In genomic region chr5:114545076-114545475, GRCm38 (mm10) we compare ENCODE assay signal across 26 mouse cellular contexts. TPM values are rescaled to one million over a fixed set of nuclear protein-coding genes. Genes with fewer than 3 reads are reported as not detected.
DNase-seq lines count a peak whose midpoint lies in the region; ATAC-seq and TF ChIP-seq lines count a peak whose summit lies in the region.
"Had no signal": no experiment of that assay in that cellular context is flagged by ENCODE, and none has a peak within 500 bp of the region (broad histone marks: within the 10 kb centered on the region; RNA-seq: fewer than 3 reads in every experiment).

No protein-coding gene starts in this region.

- no peak overlapping the region for H3K4me2 ChIP-seq in embryonic facial prominence, embryonic 14.5 days (ENCODE audit: low read depth, low read length)
- no peak overlapping the region for H3K4me2 ChIP-seq in kidney, embryonic 15.5 days
- H3K4me2 ChIP-seq in lung, postnatal 0 days (replicated peaks; ENCODE audit: low read depth, low read length), result no peak overlapping the region
- no peak overlapping the region for H3K4me2 ChIP-seq in stomach, embryonic 16.5 days (ENCODE audit: low read depth, low read length)
- H3K4me2 ChIP-seq: embryonic facial prominence, embryonic 15.5 days; forebrain, embryonic 12.5 days; liver, embryonic 12.5 days; midbrain, embryonic 11.5 days; neural tube, embryonic 12.5 days had no signal

- peaks cover 4% of the 10 kb centered on the region; the same call in 1 of the 2 replicates for H3K9me3 ChIP-seq in embryonic facial prominence, embryonic 14.5 days (ENCODE audit: control insufficient read depth, low read length)
- H3K9me3 ChIP-seq in embryonic facial prominence, embryonic 10.5 days, result peaks cover 3% of the 10 kb centered on the region; the same call in 1 of the 2 replicates
- no peaks in the 10 kb centered on the region for H3K9me3 ChIP-seq in kidney, embryonic 15.5 days (replicated peaks)
- H3K9me3 ChIP-seq in lung, postnatal 0 days (ENCODE audit: low read length), result no peaks in the 10 kb centered on the region
- no peaks in the 10 kb centered on the region; the same call in 1 of the 2 replicates for H3K9me3 ChIP-seq in stomach, embryonic 16.5 days (replicated peaks; ENCODE audit: control insufficient read depth, low read length)
- H3K9me3 ChIP-seq: embryonic facial prominence, embryonic 15.5 days; forebrain, embryonic 12.5 days had no signal

- no peak for ATAC-seq in embryonic facial prominence, embryonic 14.5 days (ENCODE audit: low read depth)
- no peak for ATAC-seq in kidney, embryonic 15.5 days (replicated peaks; ENCODE audit: low FRiP score)
- no peak for ATAC-seq in lung, postnatal 0 days
- ATAC-seq in stomach, embryonic 16.5 days (ENCODE audit: insufficient read depth, low FRiP score), result no peak
- ATAC-seq: hindbrain, embryonic 16.5 days; liver, embryonic 12.5 days; liver, postnatal 0 days; midbrain, embryonic 16.5 days had no signal

- no peak overlapping the region for H3K4me3 ChIP-seq in embryonic facial prominence, embryonic 14.5 days (ENCODE audit: low read depth, low read length)
- H3K4me3 ChIP-seq in embryonic facial prominence, embryonic 10.5 days, result no peak overlapping the region
- H3K4me3 ChIP-seq in kidney, embryonic 15.5 days (replicated peaks), result no peak overlapping the region
- no peak overlapping the region for H3K4me3 ChIP-seq in lung, postnatal 0 days (ENCODE audit: low read depth, low read length)
- H3K4me3 ChIP-seq in stomach, embryonic 16.5 days (replicated peaks; ENCODE audit: low read length), result no peak overlapping the region
- H3K4me3 ChIP-seq: embryonic facial prominence, embryonic 15.5 days; forebrain, embryonic 12.5 days; liver, embryonic 12.5 days; neural tube, embryonic 12.5 days had no signal

- H3K9ac ChIP-seq in embryonic facial prominence, embryonic 14.5 days (ENCODE audit: low read depth, low read length), result no peak overlapping the region
- no peak overlapping the region for H3K9ac ChIP-seq in kidney, embryonic 15.5 days
- H3K9ac ChIP-seq in lung, postnatal 0 days (replicated peaks; ENCODE audit: low read depth), result no peak overlapping the region
- H3K9ac ChIP-seq in stomach, embryonic 16.5 days (ENCODE audit: low read length), result no peak overlapping the region
- H3K9ac ChIP-seq: embryonic facial prominence, embryonic 15.5 days; forebrain, embryonic 12.5 days; liver, embryonic 12.5 days; liver, postnatal 0 days; neural tube, embryonic 12.5 days had no signal

- WGBS in embryonic facial prominence, embryonic 14.5 days, result 52% methylated on average over 9 of the region's 9 CpGs
- 86% methylated on average over 9 of the region's 9 CpGs for WGBS in embryonic facial prominence, embryonic 10.5 days
- 63% methylated on average over 9 of the region's 9 CpGs for WGBS in kidney, embryonic 15.5 days
- 56% methylated on average over 9 of the region's 9 CpGs for WGBS in lung, postnatal 0 days
- WGBS in stomach, embryonic 16.5 days, result 46% methylated on average over 9 of the region's 9 CpGs

- H3K36me3 ChIP-seq in embryonic facial prominence, embryonic 14.5 days (ENCODE audit: control insufficient read depth, insufficient read depth, low read length), result no peaks in the 10 kb centered on the region
- H3K36me3 ChIP-seq in embryonic facial prominence, embryonic 10.5 days (replicated peaks), result no peaks in the 10 kb centered on the region
- H3K36me3 ChIP-seq in kidney, embryonic 15.5 days, result no peaks in the 10 kb centered on the region
- H3K36me3 ChIP-seq in lung, postnatal 0 days (ENCODE audit: insufficient read depth, low read length), result no peaks in the 10 kb centered on the region
- H3K36me3 ChIP-seq in stomach, embryonic 16.5 days (ENCODE audit: control insufficient read depth, insufficient read depth, low read length), result no peaks in the 10 kb centered on the region
- H3K36me3 ChIP-seq: embryonic facial prominence, embryonic 15.5 days; forebrain, embryonic 12.5 days; liver, embryonic 12.5 days; neural tube, embryonic 12.5 days had no signal

- no peak for TF ChIP-seq CTCF in lung, postnatal 0 days (IDR thresholded peaks at IDR 0.05)

- no peaks in the 10 kb centered on the region for H3K27me3 ChIP-seq in embryonic facial prominence, embryonic 14.5 days (replicated peaks; ENCODE audit: control insufficient read depth, insufficient read depth, low read length)
- peaks cover 16% of the 10 kb centered on the region; the same call in 1 of the 2 replicates for H3K27me3 ChIP-seq in embryonic facial prominence, embryonic 10.5 days (replicated peaks; ENCODE audit: low read depth, poor library complexity, severe bottlenecking)
- H3K27me3 ChIP-seq in kidney, embryonic 15.5 days, result peaks cover 4% of the 10 kb centered on the region; the same call in 1 of the 2 replicates
- no peaks in the 10 kb centered on the region for H3K27me3 ChIP-seq in lung, postnatal 0 days (replicated peaks; ENCODE audit: insufficient read depth, low read length)
- H3K27me3 ChIP-seq in stomach, embryonic 16.5 days (ENCODE audit: control insufficient read depth, insufficient read depth, low read length), result no peaks in the 10 kb centered on the region
- H3K27me3 ChIP-seq: embryonic facial prominence, embryonic 15.5 days; neural tube, embryonic 12.5 days had no signal

- DNase-seq in embryonic facial prominence, embryonic 14.5 days (ENCODE audit: low spot score), result peak; percentile 66
- DNase-seq in embryonic facial prominence, embryonic 10.5 days (ENCODE audit: low spot score), result no peak
- no peak for DNase-seq in kidney, postnatal 14 days
- DNase-seq in lung, postnatal 0 days (ENCODE audit: low spot score), result peak; percentile 29
- DNase-seq in lung, adult 18-20 months, result no peak
- no peak for DNase-seq in adrenal gland, postnatal 14 days
- DNase-seq: adrenal gland, adult 8-10 months; cerebellum, adult 11-12 months; cerebellum, adult 9-11 months; gastrocnemius, postnatal 14 days; heart, postnatal 14 days; kidney, adult 11 months; layer of hippocampus, postnatal 36 days; left cerebral cortex, postnatal 4 days; liver, postnatal 0 days; right cerebral cortex, postnatal 4 days had no signal

- 0 out of 2 replicates have a peak, but pooled peaks cover 2% of the 10 kb centered on the region for H3K4me1 ChIP-seq in embryonic facial prominence, embryonic 14.5 days (ENCODE audit: control insufficient read depth, insufficient read depth, low read length)
- peaks cover 15% of the 10 kb centered on the region for H3K4me1 ChIP-seq in embryonic facial prominence, embryonic 10.5 days
- H3K4me1 ChIP-seq in kidney, embryonic 15.5 days, result peaks cover 6% of the 10 kb centered on the region
- H3K4me1 ChIP-seq in lung, postnatal 0 days (ENCODE audit: insufficient read depth, low read depth, low read length), result no peaks in the 10 kb centered on the region
- peaks cover 2% of the 10 kb centered on the region; the same call in 1 of the 2 replicates for H3K4me1 ChIP-seq in stomach, embryonic 16.5 days (ENCODE audit: control insufficient read depth, insufficient read depth, low read length)
- H3K4me1 ChIP-seq: liver, embryonic 12.5 days had no signal

- no peak for TF ChIP-seq EP300 in lung, postnatal 0 days (IDR thresholded peaks at IDR 0.05)

- no peak overlapping the region for H3K27ac ChIP-seq in embryonic facial prominence, embryonic 14.5 days (replicated peaks; ENCODE audit: low read depth, low read length)
- no peak overlapping the region for H3K27ac ChIP-seq in embryonic facial prominence, embryonic 10.5 days (replicated peaks)
- H3K27ac ChIP-seq in kidney, embryonic 15.5 days, result peak overlapping the region; percentile 37; the same call in 1 of the 2 replicates
- no peak overlapping the region for H3K27ac ChIP-seq in lung, postnatal 0 days (ENCODE audit: low read length)
- peak overlapping the region; percentile 32; the same call in 1 of the 2 replicates for H3K27ac ChIP-seq in stomach, embryonic 16.5 days (ENCODE audit: low read length)
- H3K27ac ChIP-seq: embryonic facial prominence, embryonic 15.5 days; forebrain, embryonic 12.5 days; liver, embryonic 12.5 days; neural tube, embryonic 12.5 days had no signal

RNA-seq across cellular contexts. Expression of gene Fam222a, which starts 22.7 kb away (rescaled TPM):
- polyA plus RNA-seq in embryonic facial prominence, embryonic 14.5 days (2014; fragmentation: Nextera tagmentation; extraction: Ambion mirVana), result 1.4 and 1.6 TPM in 2 replicates
- polyA plus RNA-seq in embryonic facial prominence, embryonic 10.5 days (2016; fragmentation: Nextera tagmentation; extraction: Ambion mirVana), result 2.3 and 3.8 TPM in 2 replicates
- 4.4 and 4.7 TPM in 2 replicates for polyA plus RNA-seq in kidney, embryonic 15.5 days (2015; fragmentation: Nextera tagmentation; extraction: Ambion mirVana)
- polyA plus RNA-seq in lung, postnatal 0 days (2015; fragmentation: Nextera tagmentation; extraction: Ambion mirVana), result 1.9 and 2.3 TPM in 2 replicates
- 1.4 and 1.6 TPM in 2 replicates for polyA plus RNA-seq in stomach, embryonic 16.5 days (2015; fragmentation: Nextera tagmentation; extraction: Ambion mirVana)
- 55.8 and 77.0 TPM in 2 replicates for total RNA-seq in adrenal gland, postnatal 14 days (2021)
- total RNA-seq: CH12.LX had no signal

Comparison
In these comparisons a context has a peak if more than half of its experiments do, and no peak if none do; other contexts are left out.
1. DNase-seq: peak in embryonic facial prominence, embryonic 14.5 days (single experiment) and lung, postnatal 0 days (single experiment); none in embryonic facial prominence, embryonic 10.5 days (single experiment), kidney, postnatal 14 days (single experiment), lung, adult 18-20 months (0 of 2) and adrenal gland, postnatal 14 days (single experiment).
2. H3K27ac ChIP-seq: peak in kidney, embryonic 15.5 days (single experiment) and stomach, embryonic 16.5 days (single experiment); none in embryonic facial prominence, embryonic 14.5 days (single experiment), embryonic facial prominence, embryonic 10.5 days (single experiment) and lung, postnatal 0 days (single experiment).